Comparison of ENCODE assay signal across 9 mouse cellular contexts in genomic region chr13:16937422-16938202, GRCm38 (mm10).
DNase-seq lines count a peak whose midpoint lies in the region; ATAC-seq and TF ChIP-seq lines count a peak whose summit lies in the region.
"Had no signal": no experiment of that assay in that cellular context is flagged by ENCODE, and none has a peak within 500 bp of the region (broad histone marks: within the 10 kb centered on the region; RNA-seq: fewer than 3 reads in every experiment).

No protein-coding gene starts in this region.

- TF ChIP-seq EP300 in lung, postnatal 0 days (IDR thresholded peaks at IDR 0.05): no peak

- no peak overlapping the region for H3K4me3 ChIP-seq in heart, embryonic 11.5 days (ENCODE audit: low read depth, low read length)
- H3K4me3 ChIP-seq in lung, postnatal 0 days (ENCODE audit: low read depth, low read length): no peak overlapping the region
- H3K4me3 ChIP-seq in kidney, adult 2 months (ENCODE audit: insufficient read depth, low read depth, low read length): no peak overlapping the region
- no peak overlapping the region for H3K4me3 ChIP-seq in midbrain, embryonic 15.5 days

- whole genome bisulfite sequencing in heart, embryonic 11.5 days (ENCODE audit: insufficient replicate concordance): 45% methylated on average over 11 of the region's 11 CpGs
- WGBS in lung, postnatal 0 days: 56% methylated on average over 11 of the region's 11 CpGs
- WGBS in kidney, adult 2 months: 71% methylated on average over 11 of the region's 11 CpGs
- WGBS in midbrain, embryonic 15.5 days: 84% methylated on average over 11 of the region's 11 CpGs

- TF ChIP-seq POLR2A in kidney, adult 2 months (IDR thresholded peaks at IDR 0.05; ENCODE audit: low read depth, low read length): no peak

- no peak overlapping the region for H3K9ac ChIP-seq in heart, embryonic 11.5 days (ENCODE audit: low read depth, low read length)
- H3K9ac ChIP-seq in lung, postnatal 0 days (replicated peaks; ENCODE audit: low read depth): no peak overlapping the region
- no peak overlapping the region for H3K9ac ChIP-seq in midbrain, embryonic 15.5 days

- no peak overlapping the region for H3K27ac ChIP-seq in heart, embryonic 11.5 days (ENCODE audit: low read depth, low read length)
- no peak overlapping the region for H3K27ac ChIP-seq in lung, postnatal 0 days (ENCODE audit: low read length)
- no peak overlapping the region for H3K27ac ChIP-seq in kidney, adult 2 months (ENCODE audit: insufficient read depth, low read depth, low read length)
- no peak overlapping the region for H3K27ac ChIP-seq in midbrain, embryonic 15.5 days

- no peak for ATAC-seq in heart, embryonic 11.5 days (replicated peaks; ENCODE audit: insufficient number of reproducible peaks, low FRiP score, low TSS enrichment)
- no peak; the same call in 1 of the 2 replicates for ATAC-seq in lung, postnatal 0 days
- no peak for ATAC-seq in midbrain, embryonic 15.5 days (replicated peaks)

- peak; percentile 95 for DNase-seq in heart, adult 11 months
- peak; percentile 32 for DNase-seq in brain, adult 2 months (ENCODE audit: low read depth, low spot score)
- peak; percentile 54 to 74 for DNase-seq in heart, adult 9 months (ENCODE audit: low spot score in 2 of 2)
- DNase-seq in lung, postnatal 0 days (ENCODE audit: low spot score): peak; percentile 38
- DNase-seq in adrenal gland, postnatal 14 days: no peak
- no peak for DNase-seq in kidney, adult 2 months

- no peak for TF ChIP-seq CTCF in lung, postnatal 0 days (IDR thresholded peaks at IDR 0.05)
- no peak for TF ChIP-seq CTCF in kidney, adult 2 months (conservative IDR thresholded peaks at IDR 0.05; ENCODE audit: insufficient read depth, insufficient read length, low read depth, low read length)

- no peaks in the 10 kb centered on the region for H3K4me1 ChIP-seq in heart, embryonic 11.5 days (ENCODE audit: control insufficient read depth, insufficient read depth, low read length)
- no peaks in the 10 kb centered on the region for H3K4me1 ChIP-seq in lung, postnatal 0 days (ENCODE audit: insufficient read depth, low read depth, low read length)
- H3K4me1 ChIP-seq in kidney, adult 2 months (ENCODE audit: control insufficient read depth, insufficient read depth, low read length): no peaks in the 10 kb centered on the region
- H3K4me1 ChIP-seq in midbrain, embryonic 15.5 days: no peaks in the 10 kb centered on the region

- no peaks in the 10 kb centered on the region for H3K36me3 ChIP-seq in heart, embryonic 11.5 days (ENCODE audit: control insufficient read depth, insufficient read depth, low read length)
- no peaks in the 10 kb centered on the region for H3K36me3 ChIP-seq in lung, postnatal 0 days (ENCODE audit: insufficient read depth, low read length)
- H3K36me3 ChIP-seq in kidney, adult 2 months (ENCODE audit: control insufficient read depth, insufficient read depth, low read length): no peaks in the 10 kb centered on the region
- H3K36me3 ChIP-seq in midbrain, embryonic 15.5 days (replicated peaks): no peaks in the 10 kb centered on the region

- no peaks in the 10 kb centered on the region for H3K27me3 ChIP-seq in heart, embryonic 11.5 days (ENCODE audit: control insufficient read depth, insufficient read depth, low read length)
- H3K27me3 ChIP-seq in lung, postnatal 0 days (replicated peaks; ENCODE audit: insufficient read depth, low read length): no peaks in the 10 kb centered on the region
- H3K27me3 ChIP-seq in kidney, adult 2 months (replicated peaks; ENCODE audit: control insufficient read depth, insufficient read depth, low read length): no peaks in the 10 kb centered on the region
- no peaks in the 10 kb centered on the region for H3K27me3 ChIP-seq in midbrain, embryonic 15.5 days (replicated peaks)
- H3K27me3 ChIP-seq: CH12.LX had no signal

- no peaks in the 10 kb centered on the region for H3K9me3 ChIP-seq in heart, embryonic 11.5 days (replicated peaks; ENCODE audit: control insufficient read depth, low read length)
- no peaks in the 10 kb centered on the region for H3K9me3 ChIP-seq in lung, postnatal 0 days (ENCODE audit: low read length)
- no peaks in the 10 kb centered on the region for H3K9me3 ChIP-seq in midbrain, embryonic 15.5 days

- no peak overlapping the region for H3K4me2 ChIP-seq in heart, embryonic 11.5 days
- no peak overlapping the region for H3K4me2 ChIP-seq in lung, postnatal 0 days (replicated peaks; ENCODE audit: low read depth, low read length)
- H3K4me2 ChIP-seq in midbrain, embryonic 15.5 days: no peak overlapping the region

Comparison
In these comparisons a context has a peak if more than half of its experiments do, and no peak if none do; other contexts are left out.
1. DNase-seq: peak in heart, adult 11 months (single experiment), brain, adult 2 months (single experiment), heart, adult 9 months (2 of 2) and lung, postnatal 0 days (single experiment); none in adrenal gland, postnatal 14 days (single experiment) and kidney, adult 2 months (single experiment).